Mouse (Mus musculus): ENCODE data around the gene Prr36. TPM values are rescaled to one million over a fixed set of nuclear protein-coding genes. Genes with fewer than 3 reads are reported as not detected.
A peak's percentile ranks its signal among the peaks of the same experiment; 100 is the strongest.

Gene Prr36
- total and polyA plus RNA-seq, 3 experiments = 0.08 to 0.58 TPM; not detected in 1

- Histone ChIP-seq H3K27me3 (ENCODE audit: control insufficient read depth in 1 of 2, insufficient read depth in 2 of 2, low read length in 2 of 2) (no peaks in the 10 kb centered on the region), H3K27ac (ENCODE audit: control insufficient read depth, low read depth, low read length) (peak overlapping the region; percentile 80), H3K36me3 (ENCODE audit: control insufficient read depth in 1 of 2, insufficient read depth in 2 of 2, low read length in 2 of 2) (peaks cover 0 to 6% of the 10 kb centered on the region in 2 experiments; a peak in 3 of 4 replicates)
These were observed 35.0 kb upstream of the Prr36 start for GRCm38 (mm10) chr8:4252116-4252760.

GRCm38 (mm10) chr8:4250306-4250970, 33.2 kb upstream of the Prr36 start:
- H3K4me3 ChIP-seq (ENCODE audit: control insufficient read depth in 1 of 2, insufficient read depth in 1 of 2, low read depth in 2 of 2, low read length in 2 of 2) = no peak overlapping the region
- no peaks in the 10 kb centered on the region for H3K9me3 ChIP-seq (replicated peaks; ENCODE audit: insufficient read depth, low read length)
- peaks cover 0 to 15% of the 10 kb centered on the region in 2 experiments; a peak in 2 of 4 replicates for H3K4me1 ChIP-seq (ENCODE audit: control insufficient read depth in 1 of 2, insufficient read depth in 2 of 2, low read length in 2 of 2)
- H3K27ac ChIP-seq (ENCODE audit: control insufficient read depth, low read depth, low read length) = no peak overlapping the region
- H3K36me3 ChIP-seq (ENCODE audit: control insufficient read depth in 1 of 2, insufficient read depth in 2 of 2, low read length in 2 of 2) = peaks cover 1 to 6% of the 10 kb centered on the region in 2 experiments; a peak in 3 of 4 replicates
- peak; percentile 88 for DNase-seq (ENCODE audit: low read depth, low spot score)
- no peak overlapping the region for H3K9ac ChIP-seq (ENCODE audit: control insufficient read depth, low read depth, low read length, poor library complexity, severe bottlenecking)
- H3K79me2 ChIP-seq (ENCODE audit: control insufficient read depth, insufficient read depth, low read length, poor library complexity) = peaks cover 1% of the 10 kb centered on the region
- H3K27me3 ChIP-seq (ENCODE audit: control insufficient read depth in 1 of 2, insufficient read depth in 2 of 2, low read length in 2 of 2) = no peaks in the 10 kb centered on the region
- TF ChIP-seq MAX (IDR thresholded peaks at IDR 0.05; ENCODE audit: low read length) (no peak), KAT2A (conservative IDR thresholded peaks at IDR 0.05; ENCODE audit: low read depth, low read length) (no peak), MYC (IDR thresholded peaks at IDR 0.05; ENCODE audit: low read depth, low read length) (no peak), BHLHE40 (IDR thresholded peaks at IDR 0.05; ENCODE audit: borderline replicate concordance, low read depth, low read length) (peak; percentile 27; the same call in 1 of the 2 replicates), EP300 (IDR thresholded peaks at IDR 0.05; ENCODE audit: low read depth in 1 of 2, low read length in 2 of 2) (0 out of 4 replicates have a peak, but pooled peaks of 1 of the 2 experiments have one; percentile 13), ZNF384 (IDR thresholded peaks at IDR 0.05; ENCODE audit: low read depth, low read length) (no peak), GABPA (IDR thresholded peaks at IDR 0.05; ENCODE audit: low read depth, low read length) (no peak), MAFK (IDR thresholded peaks at IDR 0.05; ENCODE audit: borderline replicate concordance, low read depth, low read length) (no peak), SIN3A (IDR thresholded peaks at IDR 0.05; ENCODE audit: low read length) (peak; percentile 46; the same call in 1 of the 2 replicates), ETS1 (IDR thresholded peaks at IDR 0.05; ENCODE audit: low read depth, low read length) (no peak), UBTF (IDR thresholded peaks at IDR 0.05; ENCODE audit: borderline replicate concordance, insufficient read depth, low read depth, low read length) (no peak), ZMIZ1 (IDR thresholded peaks at IDR 0.05; ENCODE audit: low read depth, low read length) (no peak; the same call in 1 of the 2 replicates), MYB (IDR thresholded peaks at IDR 0.05; ENCODE audit: low read depth, low read length) (no peak), E2F4 (IDR thresholded peaks at IDR 0.05; ENCODE audit: borderline replicate concordance, low read depth, low read length) (no peak), CTCF (IDR thresholded peaks at IDR 0.05 in 2 of 3, conservative IDR thresholded peaks at IDR 0.05 in 1 of 3; ENCODE audit: control insufficient read depth in 1 of 3, insufficient read depth in 1 of 3, low read depth in 2 of 3, low read length in 3 of 3, poor library complexity in 1 of 3, severe bottlenecking in 1 of 3) (peak; percentile 70 to 95 (median 89)), NRF1 (IDR thresholded peaks at IDR 0.05; ENCODE audit: insufficient read depth, low read depth, low read length, poor library complexity, severe bottlenecking) (0 out of 2 replicates have a peak, but pooled peaks have one; percentile 20), USF1 (IDR thresholded peaks at IDR 0.05; ENCODE audit: low read depth, low read length) (no peak), ZKSCAN1 (IDR thresholded peaks at IDR 0.05; ENCODE audit: low read depth, low read length) (no peak), RAD21 (IDR thresholded peaks at IDR 0.05; ENCODE audit: low read depth, low read length) (peak; percentile 67), MXI1 (IDR thresholded peaks at IDR 0.05; ENCODE audit: low read depth, low read length) (no peak; the same call in 1 of the 2 replicates), CHD2 (IDR thresholded peaks at IDR 0.05; ENCODE audit: low read length) (0 out of 2 replicates have a peak, but pooled peaks have one; percentile 20), MAZ (IDR thresholded peaks at IDR 0.05; ENCODE audit: low read depth, low read length) (0 out of 2 replicates have a peak, but pooled peaks have one; percentile 22), ELF1 (IDR thresholded peaks at IDR 0.05; ENCODE audit: low read depth, low read length) (no peak), NELFE (IDR thresholded peaks at IDR 0.05; ENCODE audit: low read depth, low read length) (no peak), SMC3 (IDR thresholded peaks at IDR 0.05; ENCODE audit: low read depth, low read length) (peak; percentile 91), TCF12 (IDR thresholded peaks at IDR 0.05; ENCODE audit: low read depth, low read length) (no peak), RCOR1 (IDR thresholded peaks at IDR 0.05; ENCODE audit: low read depth, low read length) (no peak)

More at GRCm38 (mm10) chr8:4252116-4252760, 35.0 kb upstream of the Prr36 start:
- peak overlapping the region; percentile 42 to 73 for H3K4me3 ChIP-seq (ENCODE audit: control insufficient read depth in 1 of 2, insufficient read depth in 1 of 2, low read depth in 2 of 2, low read length in 2 of 2)
- peaks cover 1% of the 10 kb centered on the region for H3K79me2 ChIP-seq (ENCODE audit: control insufficient read depth, insufficient read depth, low read length, poor library complexity)
- peak; percentile 61 for DNase-seq (ENCODE audit: low read depth, low spot score)
- peak overlapping the region; percentile 75 for H3K9ac ChIP-seq (ENCODE audit: control insufficient read depth, low read depth, low read length, poor library complexity, severe bottlenecking)
- H3K9me3 ChIP-seq (replicated peaks; ENCODE audit: insufficient read depth, low read length) = no peaks in the 10 kb centered on the region
- TF ChIP-seq CTCF (IDR thresholded peaks at IDR 0.05 in 2 of 3, conservative IDR thresholded peaks at IDR 0.05 in 1 of 3; ENCODE audit: control insufficient read depth in 1 of 3, insufficient read depth in 1 of 3, low read depth in 2 of 3, low read length in 3 of 3, poor library complexity in 1 of 3, severe bottlenecking in 1 of 3) = no peak
- TF ChIP-seq HCFC1 (IDR thresholded peaks at IDR 0.05; ENCODE audit: low read depth, low read length) = no peak
- peak; percentile 72 for TF ChIP-seq ELF1 (IDR thresholded peaks at IDR 0.05; ENCODE audit: low read depth, low read length)
- peaks cover 0 to 15% of the 10 kb centered on the region in 2 experiments; a peak in 2 of 4 replicates for H3K4me1 ChIP-seq (ENCODE audit: control insufficient read depth in 1 of 2, insufficient read depth in 2 of 2, low read length in 2 of 2)

Measured in MEL (cell line).